Mouse (Mus musculus): ENCODE results near the gene Pdxp.

DNA sequence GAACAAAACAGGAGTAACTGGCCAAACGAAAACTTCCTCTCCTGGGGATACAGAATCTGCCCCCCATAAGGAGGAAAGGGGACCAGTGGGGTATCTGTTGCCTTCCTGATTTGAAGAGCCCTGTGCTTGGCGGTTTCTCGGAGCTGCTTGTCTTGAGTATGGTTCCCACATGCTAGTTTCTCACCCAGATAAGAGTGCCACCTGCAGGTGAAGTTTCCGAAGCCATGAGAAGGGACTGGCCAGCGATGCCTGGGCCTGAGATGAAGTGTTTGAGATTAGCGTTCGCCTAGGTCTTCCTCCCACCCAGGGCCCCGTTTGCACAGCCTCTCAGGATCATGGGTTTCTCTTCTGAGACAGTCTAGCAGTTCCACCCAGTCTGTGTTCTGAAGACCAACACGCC, 1.7 kb upstream of the Pdxp start:
- TF ChIP-seq CTCF (IDR thresholded peaks at IDR 0.05; ENCODE audit: insufficient read depth, low read length) (peak; percentile 32; the same call in 1 of the 2 replicates), POLR2A (IDR thresholded peaks at IDR 0.05; ENCODE audit: borderline replicate concordance, extremely low read depth, low read depth, low read length) (no peak)
